Mouse (Mus musculus) macrophage (primary cell): Measurements from ENCODE around the gene Nptxr. TPM values are rescaled to one million over a fixed set of nuclear protein-coding genes. Genes with fewer than 3 reads are reported as not detected.
"Not testable (repeated sequence)": the region's sequence is repeated elsewhere in the genome, so short reads cannot be mapped to it uniquely, and the experiment has no call there.

ENCODE experiments used
- H3K27ac ChIP-seq: fragments of 350-480 bp; formaldehyde crosslinking; 2 replicates; pipeline ENCODE4 v1.9.0; 2021
- H3K36me3 ChIP-seq: fragments of 350-480 bp; formaldehyde crosslinking; 2 replicates; pipeline ENCODE4 v1.9.0; 2021; ENCODE audit errors: inconsistent target
- H3K4me3 ChIP-seq: fragments of 350-480 bp; formaldehyde crosslinking; 2 replicates; pipeline ENCODE4 v1.9.0; 2021; ENCODE audit errors: inconsistent target
- H3K79me2 ChIP-seq: fragments of 350-480 bp; formaldehyde crosslinking; 2 replicates; pipeline ENCODE4 v1.9.0; 2021; ENCODE audit errors: inconsistent target
- WGBS: methylation state at CpG from one replicate; pipeline ENCODE4 v1.1.7; 2026; ENCODE audit warnings: inconsistent platforms; ENCODE audit not compliant: missing documents; 5-methylcytosine and 5-hydroxymethylcytosine counted together
- polyA plus RNA-seq: library from polyadenylated mRNA; stranded (reverse); fragments of 250-400 nt; gene quantifications from 3 replicates; pipeline ENCODE4 v1.2.4, GENCODE M21; 2018; ENCODE audit warnings: inconsistent platforms

Nptxr gene
- polyA plus RNA-seq, 1 experiment from 2014 or later, result 0.76 TPM

GRCm38 (mm10) chr15:79827778-79828210 is 23.2 kb upstream of the Nptxr start:
- no peaks in the 10 kb centered on the region for H3K79me2 ChIP-seq
- WGBS, result 94% methylated on average over 7 of the region's 11 CpGs
- no peak overlapping the region for H3K27ac ChIP-seq
- H3K4me3 ChIP-seq, result no peak overlapping the region
- H3K36me3 ChIP-seq, result no peaks in the 10 kb centered on the region

- H3K36me3 ChIP-seq, result no peaks in the 10 kb centered on the region
- H3K79me2 ChIP-seq, result no peaks in the 10 kb centered on the region
- WGBS, result 88% methylated on average over 14 of the region's 14 CpGs
- no peak overlapping the region for H3K4me3 ChIP-seq
- no peak overlapping the region for H3K27ac ChIP-seq
Observed at GRCm38 (mm10) chr15:79827061-79827777, 22.7 kb upstream of the Nptxr start.

- WGBS, result 88% methylated on average over 9 of the region's 9 CpGs
- Histone ChIP-seq H3K36me3 (no peaks in the 10 kb centered on the region), H3K4me3 (no peak overlapping the region), H3K79me2 (no peaks in the 10 kb centered on the region), H3K27ac (no peak overlapping the region)
Observed at GRCm38 (mm10) chr15:79826221-79826935, 21.8 kb upstream of the Nptxr start.

- 86% methylated on average over 14 of the region's 14 CpGs for WGBS
- Histone ChIP-seq H3K27ac (no peak overlapping the region), H3K36me3 (no peaks in the 10 kb centered on the region), H3K79me2 (no peaks in the 10 kb centered on the region), H3K4me3 (no peak overlapping the region)
Observed at GRCm38 (mm10) chr15:79825146-79825825, 20.7 kb upstream of the Nptxr start.

- no peak overlapping the region for H3K4me3 ChIP-seq
- WGBS, result 85% methylated on average over 15 of the region's 19 CpGs
- no peaks in the 10 kb centered on the region for H3K36me3 ChIP-seq
- H3K27ac ChIP-seq, result no peak overlapping the region
- no peaks in the 10 kb centered on the region for H3K79me2 ChIP-seq
Observed at GRCm38 (mm10) chr15:79823588-79824280, 19.2 kb upstream of the Nptxr start.

- 84% methylated on average over 13 of the region's 13 CpGs for WGBS
- Histone ChIP-seq H3K4me3 (no peak overlapping the region), H3K27ac (no peak overlapping the region), H3K79me2 (no peaks in the 10 kb centered on the region), H3K36me3 (no peaks in the 10 kb centered on the region)
Observed at GRCm38 (mm10) chr15:79822265-79823199, 18.0 kb upstream of the Nptxr start.

GRCm38 (mm10) chr15:79818325-79818724 is 13.8 kb upstream of the Nptxr start:
- H3K27ac ChIP-seq, result no peak overlapping the region
- WGBS, result 73% methylated on average over 2 of the region's 4 CpGs
- H3K4me3 ChIP-seq, result no peak overlapping the region

GRCm38 (mm10) chr15:79813666-79814258 is 9.2 kb upstream of the Nptxr start:
- Histone ChIP-seq H3K79me2 (no peaks in the 10 kb centered on the region), H3K27ac (no peak overlapping the region), H3K4me3 (no peak overlapping the region), H3K36me3 (no peaks in the 10 kb centered on the region)
- WGBS, result 54% methylated on average over 8 of the region's 8 CpGs

More at GRCm38 (mm10) chr15:79818325-79818724, 13.8 kb upstream of the Nptxr start:
- H3K79me2 ChIP-seq, result no peaks in the 10 kb centered on the region
- H3K36me3 ChIP-seq, result no peaks in the 10 kb centered on the region

- 81% methylated on average over 2 of the region's 2 CpGs for WGBS
- not testable (repeated sequence) for H3K79me2 ChIP-seq, H3K27ac ChIP-seq, H3K36me3 ChIP-seq, H3K4me3 ChIP-seq
Observed at GRCm38 (mm10) chr15:79812840-79813239, 8.3 kb upstream of the Nptxr start.

- 67% methylated on average over 4 of the region's 4 CpGs for WGBS
- no peaks in the 10 kb centered on the region for H3K36me3 ChIP-seq
- no peak overlapping the region for H3K27ac ChIP-seq
- no peaks in the 10 kb centered on the region for H3K79me2 ChIP-seq
- no peak overlapping the region for H3K4me3 ChIP-seq
Observed at GRCm38 (mm10) chr15:79810997-79811396, 6.4 kb upstream of the Nptxr start.

- Histone ChIP-seq H3K79me2 (no peaks in the 10 kb centered on the region), H3K36me3 (no peaks in the 10 kb centered on the region), H3K4me3 (no peak overlapping the region), H3K27ac (no peak overlapping the region)
- WGBS, result 68% methylated on average over 3 of the region's 3 CpGs
Observed at GRCm38 (mm10) chr15:79810061-79810460, 5.5 kb upstream of the Nptxr start.

- no peaks in the 10 kb centered on the region for H3K36me3 ChIP-seq
- 89% methylated on average over 5 of the region's 5 CpGs for WGBS
- no peaks in the 10 kb centered on the region for H3K79me2 ChIP-seq
- H3K4me3 ChIP-seq, result no peak overlapping the region
- H3K27ac ChIP-seq, result no peak overlapping the region
Observed at GRCm38 (mm10) chr15:79808658-79809057, 4.1 kb upstream of the Nptxr start.

- Histone ChIP-seq H3K79me2 (no peaks in the 10 kb centered on the region), H3K36me3 (no peaks in the 10 kb centered on the region), H3K4me3 (no peak overlapping the region), H3K27ac (no peak overlapping the region)
- WGBS, result 26% methylated on average over 5 of the region's 5 CpGs
Observed at GRCm38 (mm10) chr15:79808114-79808513, 3.5 kb upstream of the Nptxr start.
